In genomic region chr7:37773906-37774305, GRCm38 (mm10) we compare ENCODE assay signal across 12 mouse cellular contexts. TPM values are rescaled to one million over a fixed set of nuclear protein-coding genes. Genes with fewer than 3 reads are reported as not detected.
A peak's percentile ranks its signal among the peaks of the same experiment; 100 is the strongest.
DNase-seq lines count a peak whose midpoint lies in the region; ATAC-seq lines count a peak whose summit lies in the region.
"Had no signal": no experiment of that assay in that cellular context is flagged by ENCODE, and none has a peak within 500 bp of the region (broad histone marks: within the 10 kb centered on the region; RNA-seq: fewer than 3 reads in every experiment).

No protein-coding gene starts in this region.

- no peak overlapping the region for H3K27ac ChIP-seq in heart, embryonic 16.5 days (ENCODE audit: low read length)
- H3K27ac ChIP-seq in forebrain, embryonic 16.5 days (ENCODE audit: low read length), result no peak overlapping the region
- H3K27ac ChIP-seq in midbrain, embryonic 14.5 days (replicated peaks; ENCODE audit: low read depth, low read length), result no peak overlapping the region
- H3K27ac ChIP-seq: macrophage had no signal

- H3K9ac ChIP-seq in heart, embryonic 16.5 days (ENCODE audit: low read length), result no peak overlapping the region
- H3K9ac ChIP-seq in forebrain, embryonic 16.5 days (replicated peaks; ENCODE audit: low read depth, low read length), result no peak overlapping the region
- peak overlapping the region; percentile 64 for H3K9ac ChIP-seq in midbrain, embryonic 14.5 days (replicated peaks; ENCODE audit: low read length)

- H3K4me3 ChIP-seq in heart, embryonic 16.5 days (ENCODE audit: low read length), result peak overlapping the region; percentile 71
- H3K4me3 ChIP-seq in forebrain, embryonic 16.5 days (replicated peaks; ENCODE audit: low read length), result peak overlapping the region; percentile 64
- peak overlapping the region; percentile 52 for H3K4me3 ChIP-seq in midbrain, embryonic 14.5 days (replicated peaks; ENCODE audit: low read depth, low read length)

- H3K4me1 ChIP-seq in heart, embryonic 16.5 days (ENCODE audit: control insufficient read depth, insufficient read depth, low read length), result no peaks in the 10 kb centered on the region; the same call in none of the 2 replicates
- peaks cover 23% of the 10 kb centered on the region for H3K4me1 ChIP-seq in forebrain, embryonic 16.5 days (replicated peaks; ENCODE audit: control insufficient read depth, insufficient read depth, low read length)
- H3K4me1 ChIP-seq in midbrain, embryonic 14.5 days (ENCODE audit: control insufficient read depth, insufficient read depth, low read length), result peaks cover 8% of the 10 kb centered on the region; the same call in 1 of the 2 replicates

- no peaks in the 10 kb centered on the region for H3K9me3 ChIP-seq in heart, embryonic 16.5 days (replicated peaks; ENCODE audit: control insufficient read depth, low read length)
- no peaks in the 10 kb centered on the region for H3K9me3 ChIP-seq in forebrain, embryonic 16.5 days (ENCODE audit: control insufficient read depth, low read length)
- H3K9me3 ChIP-seq in midbrain, embryonic 14.5 days (ENCODE audit: control insufficient read depth, low read length), result no peaks in the 10 kb centered on the region

- no peaks in the 10 kb centered on the region for H3K36me3 ChIP-seq in heart, embryonic 16.5 days (ENCODE audit: control insufficient read depth, insufficient read depth)
- H3K36me3 ChIP-seq in forebrain, embryonic 16.5 days (ENCODE audit: control insufficient read depth, insufficient read depth), result no peaks in the 10 kb centered on the region
- H3K36me3 ChIP-seq in midbrain, embryonic 14.5 days (ENCODE audit: control insufficient read depth, insufficient read depth, low read length), result no peaks in the 10 kb centered on the region

- 37% methylated on average over 5 of the region's 5 CpGs for WGBS in heart, embryonic 16.5 days
- 3% methylated on average over 5 of the region's 5 CpGs for WGBS in forebrain, embryonic 16.5 days
- WGBS in midbrain, embryonic 14.5 days, result 4% methylated on average over 5 of the region's 5 CpGs

- peaks cover 49% of the 10 kb centered on the region for H3K27me3 ChIP-seq in heart, embryonic 16.5 days (ENCODE audit: control insufficient read depth, insufficient read depth, low read length)
- H3K27me3 ChIP-seq in forebrain, embryonic 16.5 days (replicated peaks; ENCODE audit: control insufficient read depth, insufficient read depth, low read length), result no peaks in the 10 kb centered on the region; the same call in 1 of the 2 replicates
- no peaks in the 10 kb centered on the region for H3K27me3 ChIP-seq in midbrain, embryonic 14.5 days (ENCODE audit: control insufficient read depth, insufficient read depth, low read length)
- H3K27me3 ChIP-seq: CH12.LX had no signal

- ATAC-seq in heart, embryonic 16.5 days (replicated peaks; ENCODE audit: extremely low read depth, insufficient read depth, low FRiP score), result no peak
- no peak for ATAC-seq in forebrain, embryonic 16.5 days
- no peak for ATAC-seq in midbrain, embryonic 14.5 days (ENCODE audit: low FRiP score, low TSS enrichment)
- no peak for ATAC-seq in megakaryocyte, adult 5-6 weeks (ENCODE audit: poor library complexity, severe bottlenecking)
- ATAC-seq: activated CD4-positive, CD25-positive, alpha-beta regulatory T cell, adult 4 months had no signal

- H3K4me2 ChIP-seq in heart, embryonic 16.5 days (ENCODE audit: low read depth, low read length), result peak overlapping the region; percentile 96
- peak overlapping the region; percentile 97 for H3K4me2 ChIP-seq in forebrain, embryonic 16.5 days (ENCODE audit: low read length)
- H3K4me2 ChIP-seq in midbrain, embryonic 14.5 days (ENCODE audit: low read length), result peak overlapping the region; percentile 85

- DNase-seq in heart, adult 8-10 months (ENCODE audit: low spot score), result no peak
- peak; percentile 15 for DNase-seq in embryo, embryonic 9.5 days (ENCODE audit: extremely low spot score)
- peak; percentile 48 for DNase-seq in midbrain, embryonic 14.5 days
- DNase-seq in adrenal gland, adult 18-20 months (ENCODE audit: low spot score in 2 of 2), result no peak
- DNase-seq in spleen, postnatal 14 days (ENCODE audit: low spot score in 2 of 2), result no peak
- DNase-seq: gastrocnemius, postnatal 10 days had no signal

RNA-seq across cellular contexts. Expression of gene Zfp536, which starts 0.5 kb away (rescaled TPM):
- polyA plus RNA-seq in heart, embryonic 16.5 days (2015; fragmentation: Nextera tagmentation; extraction: Ambion mirVana), result 4.7 and 5.8 TPM in 2 replicates
- 10 to 100 TPM in 1 of 4 experiments, 1 to 10 TPM in 3; 6.2 to 10.6 (median 8.5) TPM for total RNA-seq in heart, adult 8-10 months (2022)
- polyA plus RNA-seq in forebrain, embryonic 16.5 days (2015; fragmentation: Nextera tagmentation; extraction: Ambion mirVana), result 29.1 and 31.1 TPM in 2 replicates
- 34.9 and 38.0 TPM in 2 replicates for polyA plus RNA-seq in midbrain, embryonic 14.5 days (2014; fragmentation: Nextera tagmentation; extraction: Ambion mirVana)
- 1 to 10 TPM; 3.9 to 4.8 TPM for total RNA-seq in adrenal gland, adult 18-20 months (2021)
- 0.13 TPM in 1 of 2 replicates, not detected in the other for total RNA-seq in megakaryocyte, adult 5-6 weeks (2015)
- 0.33 TPM in 1 of 2 replicates, not detected in the other for total RNA-seq in megakaryocyte, adult 5-6 weeks (2017)
- total RNA-seq: CH12.LX had no signal
- polyA plus RNA-seq: macrophage had no signal

Comparison
In these comparisons a context has a peak if more than half of its experiments do, and no peak if none do; other contexts are left out.
1. DNase-seq: peak in embryo, embryonic 9.5 days (single experiment) and midbrain, embryonic 14.5 days (single experiment); none in heart, adult 8-10 months (single experiment), adrenal gland, adult 18-20 months (0 of 2) and spleen, postnatal 14 days (0 of 2).
2. Peak in every context shown above with its lines, with median percentiles within 50 percentile points of each other: H3K4me2 ChIP-seq and H3K4me3 ChIP-seq.